ENCODE assay signal across 13 mouse cellular contexts in genomic region chr7:129079786-129080185, GRCm38 (mm10).
"Had no signal": no experiment of that assay in that cellular context is flagged by ENCODE, and none has a peak within 500 bp of the region (broad histone marks: within the 10 kb centered on the region; RNA-seq: fewer than 3 reads in every experiment).

No protein-coding gene starts in this region.

- H3K36me3 ChIP-seq: limb, embryonic 13.5 days; liver, embryonic 15.5 days; lung, embryonic 15.5 days; stomach, embryonic 15.5 days had no signal

- H3K9me3 ChIP-seq: limb, embryonic 13.5 days; liver, embryonic 15.5 days; lung, embryonic 15.5 days; stomach, embryonic 15.5 days had no signal

- ATAC-seq: intestine, embryonic 16.5 days; midbrain, embryonic 16.5 days had no signal

- H3K27me3 ChIP-seq: limb, embryonic 13.5 days; liver, embryonic 15.5 days; lung, embryonic 15.5 days; stomach, embryonic 15.5 days had no signal

- H3K9ac ChIP-seq: limb, embryonic 13.5 days; liver, embryonic 15.5 days; lung, embryonic 15.5 days; stomach, embryonic 15.5 days had no signal

- H3K4me3 ChIP-seq: limb, embryonic 13.5 days; liver, embryonic 15.5 days; lung, embryonic 15.5 days; stomach, embryonic 15.5 days had no signal

- H3K27ac ChIP-seq: limb, embryonic 13.5 days; liver, embryonic 15.5 days; lung, embryonic 15.5 days; stomach, embryonic 15.5 days had no signal

- H3K4me2 ChIP-seq: limb, embryonic 13.5 days; liver, embryonic 15.5 days; lung, embryonic 15.5 days; stomach, embryonic 15.5 days had no signal

- H3K4me1 ChIP-seq: limb, embryonic 13.5 days; liver, embryonic 15.5 days; lung, embryonic 15.5 days; stomach, embryonic 15.5 days had no signal

- DNase-seq: kidney, adult 2 months; kidney, postnatal 36 days; layer of hippocampus, adult 9-11 months; layer of hippocampus, postnatal 36 days; lung, postnatal 14 days; thymus, adult 2 months; thymus, postnatal 25 days had no signal
